Mouse (Mus musculus) C2C12 (cell line): ENCODE results near the gene Pard6b.

Experiments used
- CEBPB ChIP-seq: IDR thresholded peaks from one replicate; pipeline ENCODE4 v1.6.1; 2011; ENCODE audit warnings: low read depth, mild to moderate bottlenecking, control low read depth, moderate library complexity
- CTCF ChIP-seq: IDR thresholded peaks from one replicate; pipeline ENCODE4 v1.5.1; 2011; ENCODE audit not compliant: control insufficient read depth, insufficient read depth, insufficient read length
- MAX ChIP-seq: IDR thresholded peaks from one replicate; pipeline ENCODE4 v1.6.1; 2011; ENCODE audit warnings: mild to moderate bottlenecking, control low read depth
- MYOD1 ChIP-seq: IDR thresholded peaks from one replicate; pipeline ENCODE4 v1.6.1; 2011; ENCODE audit warnings: low read depth; ENCODE audit not compliant: control insufficient read depth, insufficient read length
- MYOG ChIP-seq: IDR thresholded peaks from one replicate; pipeline ENCODE4 v1.6.1; 2011; ENCODE audit not compliant: control insufficient read depth, insufficient read length; ENCODE audit errors: extremely low read depth
- USF1 ChIP-seq: IDR thresholded peaks from one replicate; pipeline ENCODE4 v1.6.1; 2011; ENCODE audit warnings: low read depth, mild to moderate bottlenecking, control low read depth, moderate library complexity

DNA sequence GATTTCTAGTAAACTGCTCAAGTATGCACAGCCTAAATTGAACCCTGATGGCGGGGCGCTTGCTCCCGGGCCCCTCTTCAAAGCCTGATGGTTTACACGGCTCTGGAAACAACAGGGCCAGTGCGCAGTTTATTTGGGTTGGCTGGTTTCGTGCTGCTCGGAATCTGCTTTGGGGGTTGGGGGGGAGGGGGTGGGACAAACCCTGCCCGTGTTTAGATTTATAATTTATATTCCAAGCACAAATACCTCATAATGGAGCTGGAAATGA lies 24.2 kb upstream of the Pard6b start:
- TF ChIP-seq MYOD1 (no peak), CTCF (no peak), CEBPB (no peak), MAX (no peak), USF1 (no peak), MYOG (no peak)
